Mouse (Mus musculus) hindbrain, embryonic 16.5 days (tissue): ENCODE measurements around the gene Plin5. TPM values are rescaled to one million over a fixed set of nuclear protein-coding genes. Genes with fewer than 3 reads are reported as not detected.
"Not testable (repeated sequence)": the region's sequence is repeated elsewhere in the genome, so short reads cannot be mapped to it uniquely, and the experiment has no call there.

Experiments
- ATAC-seq: fragments of 200-750 bp; cut with Nextera tagmentation; 2 replicates; pipeline ENCODE4 v1.8.0; 2017; ENCODE audit warnings: moderate TSS enrichment, moderate library complexity
- H3K27ac ChIP-seq: fragments of 300-500 bp; sonication (generic); 2 replicates; pipeline ENCODE4 v1.5.1; 2014; ENCODE audit warnings: low read depth, mild to moderate bottlenecking, control low read depth, low read length, moderate library complexity
- H3K27me3 ChIP-seq: fragments of 300-500 bp; sonication (generic); replicated peaks from 2 replicates; pipeline ENCODE4 v1.6.1; 2014; ENCODE audit warnings: low read length; ENCODE audit not compliant: control insufficient read depth, insufficient read depth
- H3K36me3 ChIP-seq: fragments of 300-500 bp; sonication (generic); 2 replicates; pipeline ENCODE4 v1.6.1; 2014; ENCODE audit warnings: mild to moderate bottlenecking, low read length, moderate library complexity, mixed read lengths; ENCODE audit not compliant: control insufficient read depth, insufficient read depth
- H3K4me1 ChIP-seq: fragments of 300-500 bp; sonication (generic); 2 replicates; pipeline ENCODE4 v1.6.1; 2014; ENCODE audit warnings: low read depth, low read length; ENCODE audit not compliant: control insufficient read depth, insufficient read depth
- H3K4me2 ChIP-seq: fragments of 300-500 bp; sonication (generic); 2 replicates; pipeline ENCODE4 v1.6.1; 2014; ENCODE audit warnings: mild to moderate bottlenecking, low read length, control low read depth, moderate library complexity
- H3K4me3 ChIP-seq: fragments of 300-500 bp; sonication (generic); 2 replicates; pipeline ENCODE4 v1.5.1; 2014; ENCODE audit warnings: mild to moderate bottlenecking, low read length, control low read depth, moderate library complexity
- H3K9ac ChIP-seq: fragments of 300-500 bp; sonication (generic); 2 replicates; pipeline ENCODE4 v1.6.1; 2014; ENCODE audit warnings: low read depth, mild to moderate bottlenecking, control low read depth, low read length, moderate library complexity
- H3K9me3 ChIP-seq: fragments of 300-500 bp; sonication (generic); 2 replicates; pipeline ENCODE4 v1.6.1; 2014; ENCODE audit warnings: mild to moderate bottlenecking, low read length, moderate library complexity; ENCODE audit not compliant: control insufficient read depth
- WGBS: fragments of 180-500 bp; shearing (Covaris S2); extraction: QIAGEN DNeasy Blood & Tissue Kit; methylation state at CpG from one replicate; pipeline ENCODE4 v1.1.7; 2014; 5-methylcytosine and 5-hydroxymethylcytosine counted together
- polyA plus RNA-seq: library from polyadenylated mRNA; unstranded; fragments of >200 nt; fragmentation: Nextera tagmentation; extraction: Ambion mirVana; gene quantifications from 2 replicates; pipeline ENCODE4 v1.2.1, GENCODE M21; 2015

The Plin5 gene
- polyA plus RNA-seq, 1 experiment from 2014 or later = 3.4 TPM

- peak overlapping the region; percentile 44; the same call in 1 of the 2 replicates for H3K27ac ChIP-seq
- peaks cover 21% of the 10 kb centered on the region for H3K4me1 ChIP-seq
- H3K9me3 ChIP-seq = no peaks in the 10 kb centered on the region
- H3K4me2 ChIP-seq = peak overlapping the region; percentile 100
- H3K27me3 ChIP-seq = no peaks in the 10 kb centered on the region
- peak overlapping the region; percentile 91 for H3K4me3 ChIP-seq
- peak; percentile 50 for ATAC-seq
- WGBS = 7% methylated on average over 8 of the region's 8 CpGs
- H3K36me3 ChIP-seq = no peaks in the 10 kb centered on the region; the same call in 1 of the 2 replicates
- H3K9ac ChIP-seq = peak overlapping the region; percentile 90
These were observed 36.4 kb downstream of the Plin5 start for GRCm38 (mm10) chr17:56080781-56081585.

DNA sequence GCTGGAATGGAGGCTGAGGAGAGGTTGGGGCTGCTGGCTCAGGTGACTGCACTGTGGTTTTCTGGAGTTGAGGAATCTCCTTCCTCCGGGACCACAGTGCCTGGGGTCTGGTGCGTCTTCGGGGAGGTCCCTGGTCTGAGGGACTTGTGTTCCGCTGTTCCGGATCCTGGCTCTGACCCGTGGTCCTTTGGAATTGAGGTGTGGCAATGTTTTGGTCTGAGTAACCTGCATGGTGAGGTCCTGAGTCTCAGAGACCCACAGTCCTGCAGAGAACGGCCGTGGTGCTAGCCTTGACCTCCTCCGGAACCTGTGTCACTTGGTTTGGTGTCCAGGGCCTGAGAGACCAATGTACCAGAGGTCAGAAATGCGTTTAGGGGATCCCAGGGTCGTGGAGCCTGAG lies 37.5 kb downstream of the Plin5 start:
- peak overlapping the region; percentile 100 for H3K4me2 ChIP-seq
- H3K9me3 ChIP-seq = no peaks in the 10 kb centered on the region
- no peaks in the 10 kb centered on the region for H3K27me3 ChIP-seq
- H3K4me1 ChIP-seq = peaks cover 26% of the 10 kb centered on the region
- peak overlapping the region; percentile 91 for H3K4me3 ChIP-seq
- peak overlapping the region; percentile 76 for H3K27ac ChIP-seq
- H3K9ac ChIP-seq = peak overlapping the region; percentile 90
- 2% methylated on average over 11 of the region's 11 CpGs for WGBS
- no peak for ATAC-seq
- no peaks in the 10 kb centered on the region; the same call in 1 of the 2 replicates for H3K36me3 ChIP-seq

- peak within 1 kb of the TSS; percentile 100 for H3K4me2 ChIP-seq
- under 1% methylated on average over 53 of the region's 61 CpGs for WGBS
- H3K27me3 ChIP-seq = no peaks in the 10 kb centered on the region
- no peaks in the 10 kb centered on the region for H3K9me3 ChIP-seq
- peak within 1 kb of the TSS; percentile 90 for H3K9ac ChIP-seq
- peak within 1 kb of the TSS; percentile 76 for H3K27ac ChIP-seq
- peak within 1 kb of the TSS; percentile 91 for H3K4me3 ChIP-seq
- no peaks in the 10 kb centered on the region for H3K36me3 ChIP-seq
- peaks cover 27% of the 10 kb centered on the region for H3K4me1 ChIP-seq
- ATAC-seq = peak; percentile 94
These were observed 38.3 kb downstream of the Plin5 start, which contains the start of gene Hdgfl2 for GRCm38 (mm10) chr17:56078880-56079795. TSS of gene Hdgfl2 (plus strand) at chr17:56079634.

DNA sequence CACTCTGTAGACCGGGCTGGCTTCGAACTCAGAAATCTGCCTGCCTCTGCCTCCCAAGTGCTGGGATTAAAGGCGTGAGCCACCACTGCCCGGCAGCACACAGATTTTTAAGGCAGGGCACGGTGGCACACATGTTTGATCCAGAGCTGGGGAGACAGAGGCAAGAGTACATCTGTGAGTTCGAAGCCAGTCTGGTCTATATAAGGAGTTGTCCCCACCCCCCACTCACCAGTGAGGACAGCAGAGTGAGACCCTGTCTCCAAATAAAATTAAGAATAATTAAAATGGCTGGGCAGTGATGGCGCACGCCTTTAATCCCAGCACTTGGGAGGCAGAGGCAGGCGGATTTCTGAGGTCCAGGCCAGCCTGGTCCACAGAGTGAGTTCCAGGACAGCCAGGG lies 39.0 kb downstream of the Plin5 start:
- not testable (repeated sequence) for H3K9me3 ChIP-seq, H3K36me3 ChIP-seq, H3K9ac ChIP-seq, ATAC-seq, H3K27me3 ChIP-seq, H3K27ac ChIP-seq
- H3K4me2 ChIP-seq = peak overlapping the region; percentile 42
- WGBS = 60% methylated on average over 9 of the region's 9 CpGs
- H3K4me1 ChIP-seq = peaks cover 33% of the 10 kb centered on the region
- peak overlapping the region; percentile 91; the same call in 1 of the 2 replicates for H3K4me3 ChIP-seq

DNA sequence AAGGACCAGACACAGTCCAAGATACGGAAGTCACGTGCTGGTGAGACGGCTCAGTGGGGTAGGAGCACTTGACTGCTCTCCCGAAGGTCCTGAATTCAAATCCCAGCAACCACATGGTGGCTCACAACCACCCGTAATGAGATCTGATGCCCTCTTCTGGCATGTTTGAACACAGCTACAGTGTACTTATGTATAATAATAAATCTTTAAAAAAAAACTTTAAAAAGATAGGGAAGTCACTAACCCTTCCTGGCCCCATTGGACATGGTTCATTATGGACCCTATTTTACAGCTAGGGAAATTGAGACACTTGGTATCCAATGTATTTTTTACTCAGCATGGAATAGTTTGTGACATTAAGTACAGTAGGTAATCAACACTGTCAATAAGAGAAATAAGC lies 39.9 kb downstream of the Plin5 start:
- peaks cover 33% of the 10 kb centered on the region for H3K4me1 ChIP-seq
- ATAC-seq = no peak

GRCm38 (mm10) chr17:56074827-56075208 lies 42.6 kb downstream of the Plin5 start, which contains the start of gene Ubxn6:
TSS of gene Ubxn6 (minus strand) at chr17:56075028.
- peak within 1 kb of the TSS; percentile 84 for H3K4me3 ChIP-seq
- WGBS = under 1% methylated on average over 35 of the region's 35 CpGs
- H3K4me2 ChIP-seq = peak within 1 kb of the TSS; percentile 59
- H3K9ac ChIP-seq = peak within 1 kb of the TSS; percentile 84
- no peaks in the 10 kb centered on the region for H3K9me3 ChIP-seq
- H3K27ac ChIP-seq = peak within 1 kb of the TSS; percentile 91
- peaks cover 29% of the 10 kb centered on the region for H3K36me3 ChIP-seq
- H3K4me1 ChIP-seq = peaks cover 12% of the 10 kb centered on the region
- H3K27me3 ChIP-seq = no peaks in the 10 kb centered on the region
- peak; percentile 62 for ATAC-seq

More for the DNA sequence above, 39.9 kb downstream of the Plin5 start:
- H3K9ac ChIP-seq = no peak overlapping the region
- no peak overlapping the region for H3K4me3 ChIP-seq
- H3K27ac ChIP-seq = no peak overlapping the region
- no peak overlapping the region for H3K4me2 ChIP-seq
- H3K9me3 ChIP-seq = no peaks in the 10 kb centered on the region
- peaks cover 5% of the 10 kb centered on the region; the same call in 1 of the 2 replicates for H3K36me3 ChIP-seq
- H3K27me3 ChIP-seq = no peaks in the 10 kb centered on the region
- 88% methylated on average over 5 of the region's 5 CpGs for WGBS

DNA sequence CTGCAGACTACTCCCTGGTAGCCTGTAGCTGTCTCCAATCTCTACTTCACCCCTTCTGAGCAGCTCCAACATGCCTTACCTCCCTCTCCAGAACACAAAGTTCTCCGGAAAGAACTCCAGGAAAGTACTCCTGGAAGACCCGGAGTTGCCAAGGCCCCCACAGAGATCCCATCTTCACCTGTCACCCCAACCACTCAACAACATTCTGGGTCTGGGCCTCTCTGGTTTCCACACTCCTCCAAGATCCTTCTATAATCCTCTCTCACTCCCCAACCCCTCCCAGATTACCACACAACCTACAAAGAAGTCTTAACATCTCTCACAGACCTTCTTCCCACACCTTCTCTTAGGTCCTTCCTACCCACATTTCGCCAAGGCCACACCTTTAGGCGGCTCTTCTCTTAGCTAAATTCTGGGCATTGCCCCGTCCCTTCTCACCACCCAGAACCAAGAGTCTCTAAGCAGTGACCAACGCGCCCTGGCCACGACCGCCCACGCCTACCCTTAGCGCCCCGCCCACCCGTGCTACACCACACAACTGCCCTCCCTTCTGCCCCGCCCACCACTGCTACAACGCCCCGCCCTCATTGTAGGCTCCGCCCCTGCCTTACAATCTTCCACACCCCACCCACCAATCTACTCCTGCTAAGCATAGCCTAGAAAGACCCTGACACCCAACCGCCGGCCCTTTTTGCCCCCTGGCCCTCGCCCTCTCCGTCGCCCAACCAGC lies 43.1 kb downstream of the Plin5 start:
- H3K9me3 ChIP-seq = no peaks in the 10 kb centered on the region
- 7% methylated on average over 22 of the region's 22 CpGs for WGBS
- peak; percentile 5 for ATAC-seq
- no peaks in the 10 kb centered on the region for H3K27me3 ChIP-seq
- H3K27ac ChIP-seq = peak overlapping the region; percentile 91
- H3K9ac ChIP-seq = peak overlapping the region; percentile 84
- H3K4me1 ChIP-seq = peaks cover 12% of the 10 kb centered on the region
- H3K36me3 ChIP-seq = peaks cover 34% of the 10 kb centered on the region
- H3K4me3 ChIP-seq = peak overlapping the region; percentile 84
- peak overlapping the region; percentile 59 for H3K4me2 ChIP-seq

- WGBS = 93% methylated on average over 5 of the region's 5 CpGs
These were observed 45.2 kb downstream of the Plin5 start for GRCm38 (mm10) chr17:56072243-56072642.

More at GRCm38 (mm10) chr17:56072243-56072642, 45.2 kb downstream of the Plin5 start:
- ATAC-seq = no peak
- no peaks in the 10 kb centered on the region for H3K27me3 ChIP-seq
- no peak overlapping the region for H3K27ac ChIP-seq
- peaks cover 54% of the 10 kb centered on the region for H3K36me3 ChIP-seq
- H3K9me3 ChIP-seq = no peaks in the 10 kb centered on the region
- H3K4me1 ChIP-seq = peaks cover 12% of the 10 kb centered on the region
- no peak overlapping the region for H3K4me2 ChIP-seq
- H3K4me3 ChIP-seq = no peak overlapping the region
- H3K9ac ChIP-seq = no peak overlapping the region
